Mouse (Mus musculus) megakaryocyte-erythroid progenitor cell, adult 5-6 weeks (primary cell): ENCODE results near the gene Slc52a3. TPM values are rescaled to one million over a fixed set of nuclear protein-coding genes. Genes with fewer than 3 reads are reported as not detected.
"Not testable (repeated sequence)": the region's sequence is repeated elsewhere in the genome, so short reads cannot be mapped to it uniquely, and the experiment has no call there.

ENCODE experiments used
- ATAC-seq: replicated peaks from 2 replicates; pipeline ENCODE4 v1.8.0; 2016; ENCODE audit warnings: mild to moderate bottlenecking, inconsistent platforms; ENCODE audit not compliant: severe bottlenecking, poor library complexity, low FRiP score, low TSS enrichment
- total RNA-seq, 2 experiments: library from RNA; stranded (forward) in 1 of 2; stranded (reverse) in 1 of 2; fragments of 200-1000, 215-1000 nt in 1 of 2; fragments of >200 nt in 1 of 2; fragmentation: Nextera tagmentation in 1 of 2; gene quantifications; 2 replicates each; pipeline ENCODE4 v1.2.3; 2014 to 2017

Slc52a3 gene
- total RNA-seq, 2 experiments from 2014 or later: 0.80 to 1.4 TPM

GRCm38 (mm10) chr2:151997190-151997575 lies 872 bp downstream of the Slc52a3 start:
- not testable (repeated sequence) for ATAC-seq

- ATAC-seq: peak; percentile 53
Observed at GRCm38 (mm10) chr2:151997776-151998504, 1.6 kb downstream of the Slc52a3 start.

- ATAC-seq: no peak
Observed at GRCm38 (mm10) chr2:151998505-151998899, 2.2 kb downstream of the Slc52a3 start.

- no peak for ATAC-seq
Observed at GRCm38 (mm10) chr2:151998932-151999331, 2.6 kb downstream of the Slc52a3 start.

- no peak for ATAC-seq
Observed at GRCm38 (mm10) chr2:151999669-152000290, 3.5 kb downstream of the Slc52a3 start.

GRCm38 (mm10) chr2:152000291-152000679 lies 4.0 kb downstream of the Slc52a3 start:
- no peak for ATAC-seq

GRCm38 (mm10) chr2:152000735-152001134 lies 4.4 kb downstream of the Slc52a3 start:
- no peak for ATAC-seq

GRCm38 (mm10) chr2:152002529-152002928 lies 6.2 kb downstream of the Slc52a3 start:
- no peak for ATAC-seq

- ATAC-seq: no peak
Observed at GRCm38 (mm10) chr2:152007783-152008182, 11.5 kb downstream of the Slc52a3 start.

- ATAC-seq: no peak
Observed at GRCm38 (mm10) chr2:152009061-152009779, 12.9 kb downstream of the Slc52a3 start.

GRCm38 (mm10) chr2:152010251-152010650 lies 13.9 kb downstream of the Slc52a3 start:
- ATAC-seq: no peak

- ATAC-seq: no peak
Observed at GRCm38 (mm10) chr2:152010661-152011060, 14.3 kb downstream of the Slc52a3 start.

GRCm38 (mm10) chr2:152011724-152012123 lies 15.4 kb downstream of the Slc52a3 start:
- ATAC-seq: peak; percentile 65

- no peak for ATAC-seq
Observed at GRCm38 (mm10) chr2:152012222-152012621, 15.9 kb downstream of the Slc52a3 start.

GRCm38 (mm10) chr2:152012701-152013100 lies 16.4 kb downstream of the Slc52a3 start:
- no peak for ATAC-seq

GRCm38 (mm10) chr2:152015997-152016396 lies 19.7 kb downstream of the Slc52a3 start:
- no peak for ATAC-seq

- ATAC-seq: no peak
Observed at GRCm38 (mm10) chr2:152016666-152017065, 20.4 kb downstream of the Slc52a3 start.

- ATAC-seq: peak; percentile 84
Observed at GRCm38 (mm10) chr2:152020255-152020654, 23.9 kb downstream of the Slc52a3 start.

GRCm38 (mm10) chr2:152022022-152022421 lies 25.7 kb downstream of the Slc52a3 start:
- no peak for ATAC-seq

GRCm38 (mm10) chr2:152024883-152025422 lies 28.6 kb downstream of the Slc52a3 start:
- ATAC-seq: no peak
